Mouse (Mus musculus) ES-E14 (cell line): ENCODE measurements around the gene Ctsh. TPM values are rescaled to one million over a fixed set of nuclear protein-coding genes. Genes with fewer than 3 reads are reported as not detected.
"Not testable (repeated sequence)": the region's sequence is repeated elsewhere in the genome, so short reads cannot be mapped to it uniquely, and the experiment has no call there.

Experiments used
- DNase-seq: peaks from one replicate; pipeline ENCODE4 v3.0.0-alpha.2; 2013; ENCODE audit warnings: low read depth, low spot score
- H3K27ac ChIP-seq: 2 replicates; pipeline ENCODE4 v1.5.1; 2012; ENCODE audit warnings: low read depth, mild to moderate bottlenecking, low read length, moderate library complexity, mixed read lengths; ENCODE audit not compliant: poor library complexity, insufficient read depth, severe bottlenecking
- H3K36me3 ChIP-seq: 2 replicates; pipeline ENCODE4 v1.6.1; 2012; ENCODE audit warnings: mild to moderate bottlenecking, low read length, moderate library complexity, mixed read lengths; ENCODE audit not compliant: control insufficient read depth, poor library complexity, insufficient read depth, severe bottlenecking
- H3K4me1 ChIP-seq, 2 experiments: fragments of 150-350 bp in 1 of 2; sonication (generic) in 1 of 2; 2 replicates each; pipeline ENCODE4 v1.6.1; 2012; ENCODE audit warnings: low read length in 2 of 2, mild to moderate bottlenecking in 1 of 2, mixed read lengths in 1 of 2; ENCODE audit not compliant: control insufficient read depth in 2 of 2, insufficient read depth in 2 of 2, poor library complexity in 1 of 2
- H3K4me3 ChIP-seq, 2 experiments: fragments of 150-350 bp in 1 of 2; sonication (generic) in 1 of 2; 2 replicates each; pipeline ENCODE4 v1.5.1; 2012; ENCODE audit warnings: low read length in 2 of 2, low read depth in 1 of 2, mild to moderate bottlenecking in 1 of 2, mixed read lengths in 1 of 2; ENCODE audit not compliant: insufficient read depth in 1 of 2, poor library complexity in 1 of 2, severe bottlenecking in 1 of 2
- H3K9ac ChIP-seq: 2 replicates; pipeline ENCODE4 v1.6.1; 2012; ENCODE audit warnings: low read depth, mild to moderate bottlenecking, low read length, mixed read lengths; ENCODE audit not compliant: poor library complexity, insufficient read depth, severe bottlenecking
- H3K9me3 ChIP-seq: fragments of 150-350 bp; sonication (generic); 2 replicates; pipeline ENCODE4 v1.6.1; 2012; ENCODE audit warnings: low read depth, mild to moderate bottlenecking, low read length; ENCODE audit not compliant: control insufficient read depth, insufficient read depth
- CHD2 ChIP-seq: IDR thresholded peaks from 2 replicates; pipeline ENCODE4 v1.6.1; 2014; ENCODE audit warnings: mild to moderate bottlenecking, low read depth, low read length, inconsistent platforms
- HCFC1 ChIP-seq: IDR thresholded peaks from 2 replicates; pipeline ENCODE4 v1.6.1; 2012; ENCODE audit warnings: low read length, inconsistent platforms, borderline replicate concordance; ENCODE audit not compliant: insufficient read depth
- MAFK ChIP-seq: IDR thresholded peaks from 2 replicates; pipeline ENCODE4 v1.6.1; 2014; ENCODE audit warnings: mild to moderate bottlenecking, low read depth, low read length, inconsistent platforms; ENCODE audit not compliant: insufficient read depth
- ZC3H11A ChIP-seq: IDR thresholded peaks from 2 replicates; pipeline ENCODE4 v1.6.1; 2012; ENCODE audit warnings: low read depth, mild to moderate bottlenecking, inconsistent platforms, low read length, borderline replicate concordance
- ZNF384 ChIP-seq: IDR thresholded peaks from 2 replicates; pipeline ENCODE4 v1.6.1; 2012; ENCODE audit warnings: low read depth, low read length, inconsistent platforms
- in situ Hi-C, 2 experiments: fragments of 600-800 bp; cut with MboI; formaldehyde crosslinking; loops; one replicate each; pipeline ENCODE4 v1.15.1; 2025; ENCODE audit warnings: low sequenced_read_pairs in 2 of 2, inconsistent platforms in 1 of 2; ENCODE audit not compliant: unreplicated experiment in 2 of 2
- total RNA-seq: library from RNA; depleted of rRNA; stranded (reverse); fragments of 300-350 nt; gene quantifications from 2 replicates; pipeline ENCODE4 v1.2.3, GENCODE M21; 2012

Gene Ctsh
- total RNA-seq, 1 experiment = 5.4 TPM

- TF ChIP-seq ZC3H11A (no peak), HCFC1 (no peak), MAFK (no peak), ZNF384 (no peak), CHD2 (no peak)
- no peak overlapping the region for H3K4me3 ChIP-seq
- H3K36me3 ChIP-seq = no peaks in the 10 kb centered on the region
- no peak overlapping the region for H3K9ac ChIP-seq
- no peaks in the 10 kb centered on the region for H3K9me3 ChIP-seq
- no peaks in the 10 kb centered on the region for H3K4me1 ChIP-seq
- no peak overlapping the region for H3K27ac ChIP-seq
- DNase-seq = no peak
- in situ Hi-C loops = no loop called here
These were observed 6.0 kb downstream of the Ctsh start for GRCm38 (mm10) chr9:90059828-90060573.

- H3K9me3 ChIP-seq = no peaks in the 10 kb centered on the region
- DNase-seq = no peak
- H3K27ac ChIP-seq = no peak overlapping the region
- H3K9ac ChIP-seq = no peak overlapping the region
- H3K4me1 ChIP-seq = no peaks in the 10 kb centered on the region
- in situ Hi-C loops = no loop called here
- no peak overlapping the region for H3K4me3 ChIP-seq
- H3K36me3 ChIP-seq = no peaks in the 10 kb centered on the region
- TF ChIP-seq CHD2 (no peak), HCFC1 (no peak), MAFK (no peak), ZNF384 (no peak), ZC3H11A (no peak)
These were observed 6.6 kb downstream of the Ctsh start for GRCm38 (mm10) chr9:90060574-90060875.

- in situ Hi-C loops, H3K36me3 ChIP-seq, H3K4me3 ChIP-seq, H3K4me1 ChIP-seq, H3K9ac ChIP-seq, DNase-seq, H3K27ac ChIP-seq, H3K9me3 ChIP-seq: not testable (repeated sequence)
These were observed 7.0 kb downstream of the Ctsh start for GRCm38 (mm10) chr9:90060932-90061331.

DNA sequence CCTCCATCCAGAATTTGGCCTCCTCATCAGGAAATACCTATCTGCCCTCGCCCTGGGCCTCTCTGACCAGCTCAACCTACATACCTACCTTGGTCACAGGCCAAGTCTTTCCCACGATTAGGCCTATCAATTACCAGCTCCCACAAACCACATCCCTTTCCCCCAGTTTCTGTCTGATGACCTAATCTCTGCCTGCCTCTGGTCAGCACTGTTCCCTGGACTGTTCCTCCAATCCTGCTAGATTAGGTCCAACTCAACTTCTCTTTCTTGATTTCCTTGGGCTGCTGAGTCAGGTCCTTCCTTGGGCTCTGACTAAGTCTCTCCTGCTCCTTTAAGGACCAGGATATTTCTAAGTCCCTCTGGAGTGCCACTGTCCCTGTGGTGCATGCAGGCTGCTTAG lies 13.4 kb downstream of the Ctsh start:
- Histone ChIP-seq H3K27ac (no peak overlapping the region), H3K9ac (no peak overlapping the region), H3K4me3 (no peak overlapping the region), H3K4me1 (no peaks in the 10 kb centered on the region), H3K36me3 (no peaks in the 10 kb centered on the region), H3K9me3 (no peaks in the 10 kb centered on the region)
- in situ Hi-C loops = no loop called here
- no peak for DNase-seq
- no peak for TF ChIP-seq CHD2
- TF ChIP-seq HCFC1 = no peak
- no peak for TF ChIP-seq ZC3H11A
- no peak for TF ChIP-seq ZNF384
- no peak for TF ChIP-seq MAFK

DNA sequence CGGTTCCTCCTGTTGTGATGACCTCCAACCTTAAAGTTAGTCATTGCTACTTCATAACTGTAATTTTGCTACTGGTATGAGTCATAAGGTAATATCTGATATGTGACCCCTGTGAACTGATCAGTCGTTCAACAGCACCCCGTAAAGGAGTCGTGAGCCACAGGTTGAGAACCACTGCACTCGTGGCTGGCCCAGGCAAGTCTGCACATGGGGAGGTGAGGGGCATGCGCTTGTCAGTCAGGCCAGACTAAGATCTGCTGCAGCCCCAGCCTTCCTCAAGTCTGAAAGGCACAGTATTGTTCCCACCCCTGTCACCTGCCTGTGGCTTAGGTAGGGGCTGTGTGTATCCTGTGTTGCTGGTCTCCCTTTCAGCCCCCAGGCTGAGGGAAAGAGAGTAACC lies 14.8 kb downstream of the Ctsh start:
- in situ Hi-C loops = no loop called here
- DNase-seq = no peak
- H3K9me3 ChIP-seq = no peaks in the 10 kb centered on the region
- H3K9ac ChIP-seq = no peak overlapping the region
- TF ChIP-seq MAFK (no peak), ZC3H11A (no peak), ZNF384 (no peak), HCFC1 (no peak)
- H3K4me1 ChIP-seq = no peaks in the 10 kb centered on the region
- H3K4me3 ChIP-seq = no peak overlapping the region
- H3K27ac ChIP-seq = no peak overlapping the region
- H3K36me3 ChIP-seq = no peaks in the 10 kb centered on the region
